Mouse (Mus musculus): ENCODE data around the gene Baiap2.

Gene Baiap2

GRCm38 (mm10) chr11:119945343-119945742, 2.8 kb downstream of the Baiap2 start:
- in situ Hi-C loops (cut with MboI, MseI): loop anchor here (5.0 kb wide), 1 partner anchor 47 kb away; no protein-coding TSS in a partner anchor

GRCm38 (mm10) chr11:119947426-119947825, 4.9 kb downstream of the Baiap2 start:
- in situ Hi-C loops (cut with MboI, MseI): loop anchor here (5.0 kb wide), 1 partner anchor 45 kb away; no protein-coding TSS in a partner anchor

GRCm38 (mm10) chr11:119947897-119948296, 5.3 kb downstream of the Baiap2 start:
- in situ Hi-C loops (cut with MboI, MseI): loop anchor here (5.0 kb wide), 1 partner anchor 44 kb away; no protein-coding TSS in a partner anchor

- in situ Hi-C loops (cut with MboI, MseI): loop anchor here (5.0 kb wide), 1 partner anchor 44 kb away; no protein-coding TSS in a partner anchor
Observed at GRCm38 (mm10) chr11:119948305-119948704, 5.7 kb downstream of the Baiap2 start.

GRCm38 (mm10) chr11:119948803-119949202, 6.2 kb downstream of the Baiap2 start:
- in situ Hi-C loops (cut with MboI, MseI): loop anchor here (5.0 kb wide), 1 partner anchor 43 kb away; no protein-coding TSS in a partner anchor

- in situ Hi-C loops (cut with MboI, MseI): no loop called here
Observed at GRCm38 (mm10) chr11:119950535-119950934, 8.0 kb downstream of the Baiap2 start.

- in situ Hi-C loops (cut with MboI, MseI): no loop called here
Observed at GRCm38 (mm10) chr11:119951326-119951725, 8.8 kb downstream of the Baiap2 start.

- in situ Hi-C loops (cut with MboI, MseI): no loop called here
Observed at GRCm38 (mm10) chr11:119952429-119953224, 10.1 kb downstream of the Baiap2 start.

- in situ Hi-C loops (cut with MboI, MseI): no loop called here
Observed at GRCm38 (mm10) chr11:119954233-119954632, 11.7 kb downstream of the Baiap2 start.

- in situ Hi-C loops (cut with MboI, MseI): no loop called here
Observed at GRCm38 (mm10) chr11:119954749-119955337, 12.3 kb downstream of the Baiap2 start.

- in situ Hi-C loops (cut with MboI, MseI): no loop called here
Observed at GRCm38 (mm10) chr11:119955432-119955831, 12.9 kb downstream of the Baiap2 start.

GRCm38 (mm10) chr11:119956590-119956989, 14.0 kb downstream of the Baiap2 start:
- in situ Hi-C loops (cut with MboI, MseI): no loop called here

GRCm38 (mm10) chr11:119958856-119959255, 16.3 kb downstream of the Baiap2 start:
- in situ Hi-C loops (cut with MboI, MseI): no loop called here

GRCm38 (mm10) chr11:119959714-119960113, 17.2 kb downstream of the Baiap2 start:
- in situ Hi-C loops (cut with MboI, MseI): no loop called here

- in situ Hi-C loops (cut with MboI, MseI): no loop called here
Observed at GRCm38 (mm10) chr11:119960671-119961070, 18.1 kb downstream of the Baiap2 start.

- in situ Hi-C loops (cut with MboI, MseI): no loop called here
Observed at GRCm38 (mm10) chr11:119961511-119961910, 18.9 kb downstream of the Baiap2 start.

- in situ Hi-C loops (cut with MboI, MseI): no loop called here
Observed at GRCm38 (mm10) chr11:119965053-119965452, 22.5 kb downstream of the Baiap2 start.

GRCm38 (mm10) chr11:119966294-119966693, 23.7 kb downstream of the Baiap2 start:
- in situ Hi-C loops (cut with MboI, MseI): no loop called here

- in situ Hi-C loops (cut with MboI, MseI): no loop called here
Observed at GRCm38 (mm10) chr11:119967401-119967800, 24.8 kb downstream of the Baiap2 start.

- in situ Hi-C loops (cut with MboI, MseI): no loop called here
Observed at GRCm38 (mm10) chr11:119967892-119968291, 25.3 kb downstream of the Baiap2 start.

GRCm38 (mm10) chr11:119970021-119970851, 27.7 kb downstream of the Baiap2 start:
- in situ Hi-C loops (cut with MboI, MseI): no loop called here

GRCm38 (mm10) chr11:119973789-119974188, 31.2 kb downstream of the Baiap2 start:
- in situ Hi-C loops (cut with MboI, MseI): no loop called here

Data from T-helper 17 cell (primary cell).